ENCODE assay signal across 9 mouse cellular contexts in genomic region chr5:48737640-48738039, GRCm38 (mm10).
DNase-seq lines count a peak whose midpoint lies in the region; ATAC-seq lines count a peak whose summit lies in the region.
"Had no signal": no experiment of that assay in that cellular context is flagged by ENCODE, and none has a peak within 500 bp of the region (broad histone marks: within the 10 kb centered on the region; RNA-seq: fewer than 3 reads in every experiment).

No protein-coding gene starts in this region.

- H3K36me3 ChIP-seq in hindbrain, embryonic 11.5 days (ENCODE audit: control insufficient read depth, insufficient read depth, low read length), result no peaks in the 10 kb centered on the region
- H3K36me3 ChIP-seq in hindbrain, embryonic 16.5 days (ENCODE audit: control insufficient read depth, insufficient read depth, low read length), result no peaks in the 10 kb centered on the region
- no peaks in the 10 kb centered on the region for H3K36me3 ChIP-seq in midbrain, embryonic 16.5 days (ENCODE audit: control insufficient read depth, insufficient read depth, low read length)
- no peaks in the 10 kb centered on the region for H3K36me3 ChIP-seq in midbrain, embryonic 15.5 days (replicated peaks)
- H3K36me3 ChIP-seq in heart, embryonic 10.5 days, result no peaks in the 10 kb centered on the region

- no peaks in the 10 kb centered on the region for H3K9me3 ChIP-seq in hindbrain, embryonic 11.5 days (ENCODE audit: control insufficient read depth, low read length)
- H3K9me3 ChIP-seq in hindbrain, embryonic 16.5 days (ENCODE audit: control insufficient read depth, low read length), result no peaks in the 10 kb centered on the region
- H3K9me3 ChIP-seq in midbrain, embryonic 16.5 days (replicated peaks; ENCODE audit: control insufficient read depth, low read length, poor library complexity, severe bottlenecking), result no peaks in the 10 kb centered on the region
- H3K9me3 ChIP-seq in midbrain, embryonic 15.5 days, result no peaks in the 10 kb centered on the region
- H3K9me3 ChIP-seq in heart, embryonic 10.5 days, result no peaks in the 10 kb centered on the region

- no peak overlapping the region for H3K4me3 ChIP-seq in hindbrain, embryonic 11.5 days (ENCODE audit: low read depth, low read length)
- no peak overlapping the region for H3K4me3 ChIP-seq in hindbrain, embryonic 16.5 days (ENCODE audit: low read length)
- H3K4me3 ChIP-seq in midbrain, embryonic 16.5 days (ENCODE audit: low read depth, low read length), result no peak overlapping the region
- no peak overlapping the region for H3K4me3 ChIP-seq in midbrain, embryonic 15.5 days
- H3K4me3 ChIP-seq in heart, embryonic 10.5 days, result no peak overlapping the region

- ATAC-seq in hindbrain, embryonic 11.5 days (ENCODE audit: low FRiP score), result no peak
- ATAC-seq in hindbrain, embryonic 16.5 days, result no peak
- ATAC-seq in midbrain, embryonic 16.5 days, result peak; percentile 45; the same call in 1 of the 2 replicates
- no peak for ATAC-seq in midbrain, embryonic 15.5 days (replicated peaks)

- no peak overlapping the region for H3K27ac ChIP-seq in hindbrain, embryonic 11.5 days (ENCODE audit: low read depth, low read length)
- no peak overlapping the region for H3K27ac ChIP-seq in hindbrain, embryonic 16.5 days (ENCODE audit: low read depth, low read length)
- H3K27ac ChIP-seq in midbrain, embryonic 16.5 days (ENCODE audit: low read length), result no peak overlapping the region
- no peak overlapping the region for H3K27ac ChIP-seq in midbrain, embryonic 15.5 days
- H3K27ac ChIP-seq in heart, embryonic 10.5 days, result no peak overlapping the region

- no peak overlapping the region for H3K9ac ChIP-seq in hindbrain, embryonic 11.5 days (ENCODE audit: low read depth, low read length)
- no peak overlapping the region for H3K9ac ChIP-seq in hindbrain, embryonic 16.5 days (ENCODE audit: low read depth, low read length)
- H3K9ac ChIP-seq in midbrain, embryonic 16.5 days (ENCODE audit: low read depth, low read length), result no peak overlapping the region
- no peak overlapping the region for H3K9ac ChIP-seq in midbrain, embryonic 15.5 days

- 58% methylated on average over 2 of the region's 2 CpGs for WGBS in hindbrain, embryonic 11.5 days
- WGBS in hindbrain, embryonic 16.5 days, result 57% methylated on average over 2 of the region's 2 CpGs
- 48% methylated on average over 2 of the region's 2 CpGs for WGBS in midbrain, embryonic 16.5 days
- 49% methylated on average over 2 of the region's 2 CpGs for WGBS in midbrain, embryonic 15.5 days
- WGBS in heart, embryonic 10.5 days, result 57% methylated on average over 2 of the region's 2 CpGs

- H3K4me2 ChIP-seq in hindbrain, embryonic 11.5 days (replicated peaks; ENCODE audit: low read depth, low read length), result no peak overlapping the region
- H3K4me2 ChIP-seq in hindbrain, embryonic 16.5 days (ENCODE audit: low read length), result no peak overlapping the region
- no peak overlapping the region for H3K4me2 ChIP-seq in midbrain, embryonic 16.5 days (ENCODE audit: low read length)
- no peak overlapping the region for H3K4me2 ChIP-seq in midbrain, embryonic 15.5 days

- H3K27me3 ChIP-seq in hindbrain, embryonic 11.5 days (ENCODE audit: control insufficient read depth, insufficient read depth, low read length), result no peaks in the 10 kb centered on the region
- H3K27me3 ChIP-seq in hindbrain, embryonic 16.5 days (replicated peaks; ENCODE audit: control insufficient read depth, insufficient read depth, low read length), result no peaks in the 10 kb centered on the region
- H3K27me3 ChIP-seq in midbrain, embryonic 16.5 days (ENCODE audit: control insufficient read depth, insufficient read depth, low read depth, low read length), result no peaks in the 10 kb centered on the region
- no peaks in the 10 kb centered on the region for H3K27me3 ChIP-seq in midbrain, embryonic 15.5 days (replicated peaks)
- no peaks in the 10 kb centered on the region for H3K27me3 ChIP-seq in heart, embryonic 10.5 days (ENCODE audit: insufficient read depth, poor library complexity, severe bottlenecking)

- no peaks in the 10 kb centered on the region for H3K4me1 ChIP-seq in hindbrain, embryonic 11.5 days (replicated peaks; ENCODE audit: control insufficient read depth, insufficient read depth, low read length)
- no peaks in the 10 kb centered on the region for H3K4me1 ChIP-seq in hindbrain, embryonic 16.5 days (ENCODE audit: control insufficient read depth, insufficient read depth, low read depth, low read length)
- H3K4me1 ChIP-seq in midbrain, embryonic 16.5 days (ENCODE audit: control insufficient read depth, insufficient read depth, low read length), result no peaks in the 10 kb centered on the region
- no peaks in the 10 kb centered on the region for H3K4me1 ChIP-seq in midbrain, embryonic 15.5 days
- no peaks in the 10 kb centered on the region for H3K4me1 ChIP-seq in heart, embryonic 10.5 days

- DNase-seq in hindbrain, embryonic 11.5 days (ENCODE audit: low spot score), result peak; percentile 5
- peak; percentile 24 for DNase-seq in embryo, embryonic 11 days
- DNase-seq in retina, postnatal 7 days (ENCODE audit: low read depth, low spot score), result peak; percentile 4
- no peak for DNase-seq in heart, embryonic 10.5 days (ENCODE audit: low spot score)
- DNase-seq: cerebellum, adult 9-10 months; lung, adult 18-20 months had no signal
